Mouse (Mus musculus) CD4-positive, CD25-positive, alpha-beta regulatory T cell, adult 4 months (primary cell): ENCODE data around the gene Ttc28. TPM values are rescaled to one million over a fixed set of nuclear protein-coding genes. Genes with fewer than 3 reads are reported as not detected.
A peak's percentile ranks its signal among the peaks of the same experiment; 100 is the strongest.

Source experiments
- ATAC-seq: one replicate; pipeline ENCODE4 v1.8.0; 2017
- polyA plus RNA-seq, 2 experiments: library from polyadenylated mRNA; unstranded; fragments of 100-300 nt; shearing (Covaris generic); gene quantifications; one replicate each; pipeline ENCODE4 v1.2.1; 2017

Ttc28 gene
- polyA plus RNA-seq, 2 experiments from 2014 or later = 4.1 to 4.4 TPM

DNA sequence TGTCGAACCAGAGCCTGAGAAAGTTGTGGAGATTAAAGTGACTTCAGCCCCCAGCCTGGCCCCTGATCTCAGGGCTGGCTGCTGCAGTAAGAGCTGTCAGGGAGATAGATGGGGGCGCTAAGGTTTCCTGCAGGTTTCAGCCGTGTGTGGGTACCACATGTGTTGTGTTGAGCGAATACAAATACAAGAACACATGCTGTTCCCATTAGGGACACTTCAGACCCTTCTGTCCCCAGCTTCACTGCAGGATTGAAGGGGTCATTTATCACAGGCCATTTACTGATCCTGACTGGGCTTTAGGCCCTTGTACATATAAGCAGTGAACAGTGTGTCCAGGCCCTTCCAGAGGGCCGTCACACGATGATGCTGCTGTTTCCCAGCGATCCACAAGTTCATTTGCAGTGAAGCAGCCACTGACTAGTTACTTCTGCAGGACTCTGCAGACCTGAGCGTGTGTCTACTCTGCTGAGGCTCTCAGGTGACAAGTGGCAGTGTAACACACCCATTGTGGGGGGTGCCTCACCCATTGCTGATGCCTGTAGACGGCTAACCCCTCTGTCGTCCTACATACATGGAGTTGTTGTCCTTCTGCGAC lies 258.7 kb downstream of the Ttc28 start:
- ATAC-seq = no peak

DNA sequence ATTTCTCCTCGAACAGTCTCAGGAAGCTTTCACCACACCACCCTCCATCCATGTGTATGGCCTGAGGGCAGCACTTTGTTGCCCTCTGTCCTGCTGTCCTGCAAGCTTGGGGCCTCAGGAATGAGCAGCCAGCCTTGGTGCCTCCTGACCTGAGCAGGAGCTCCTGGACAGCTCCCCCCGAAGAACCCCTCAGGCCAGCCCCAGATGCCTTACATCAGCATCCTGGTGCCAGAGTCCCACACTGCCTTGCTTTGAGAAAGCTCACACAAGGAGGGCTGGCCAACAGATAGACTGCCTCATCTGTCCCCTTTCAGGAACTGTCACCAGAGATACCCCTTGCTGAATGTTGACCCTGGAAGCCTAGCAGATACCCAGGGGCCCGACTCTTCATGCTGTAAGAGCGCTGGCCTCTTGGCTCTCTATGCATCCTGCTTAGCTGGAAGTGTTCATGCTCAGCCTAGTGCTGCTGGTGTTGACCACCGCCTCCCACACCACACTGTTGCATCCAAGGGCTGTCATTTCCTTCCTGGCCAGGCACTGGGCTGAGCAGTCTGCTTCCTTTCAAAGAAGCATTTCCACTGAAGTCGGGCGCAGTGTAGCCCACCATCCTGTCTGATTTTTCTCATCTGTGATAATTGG lies 259.4 kb downstream of the Ttc28 start:
- no peak for ATAC-seq

DNA sequence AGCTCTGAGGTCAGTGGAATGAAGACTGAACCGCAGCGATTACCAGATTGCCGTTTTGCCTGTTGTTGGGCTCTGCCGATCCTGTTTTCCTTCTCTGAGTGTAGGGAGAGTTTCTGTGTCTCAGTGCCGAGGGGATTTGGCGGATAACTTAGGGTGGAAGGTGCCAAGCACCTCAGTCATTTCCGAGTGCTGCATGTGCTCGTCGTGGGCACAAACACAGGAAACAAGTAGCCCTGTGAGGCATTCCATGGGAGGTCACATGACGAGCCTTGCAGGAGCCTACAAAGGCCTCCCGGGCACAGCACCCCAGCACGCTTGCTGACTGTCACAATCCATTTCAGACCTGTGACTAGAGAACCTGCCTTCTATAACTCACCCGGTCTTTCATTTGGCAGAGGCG lies 260.0 kb downstream of the Ttc28 start:
- no peak for ATAC-seq

DNA sequence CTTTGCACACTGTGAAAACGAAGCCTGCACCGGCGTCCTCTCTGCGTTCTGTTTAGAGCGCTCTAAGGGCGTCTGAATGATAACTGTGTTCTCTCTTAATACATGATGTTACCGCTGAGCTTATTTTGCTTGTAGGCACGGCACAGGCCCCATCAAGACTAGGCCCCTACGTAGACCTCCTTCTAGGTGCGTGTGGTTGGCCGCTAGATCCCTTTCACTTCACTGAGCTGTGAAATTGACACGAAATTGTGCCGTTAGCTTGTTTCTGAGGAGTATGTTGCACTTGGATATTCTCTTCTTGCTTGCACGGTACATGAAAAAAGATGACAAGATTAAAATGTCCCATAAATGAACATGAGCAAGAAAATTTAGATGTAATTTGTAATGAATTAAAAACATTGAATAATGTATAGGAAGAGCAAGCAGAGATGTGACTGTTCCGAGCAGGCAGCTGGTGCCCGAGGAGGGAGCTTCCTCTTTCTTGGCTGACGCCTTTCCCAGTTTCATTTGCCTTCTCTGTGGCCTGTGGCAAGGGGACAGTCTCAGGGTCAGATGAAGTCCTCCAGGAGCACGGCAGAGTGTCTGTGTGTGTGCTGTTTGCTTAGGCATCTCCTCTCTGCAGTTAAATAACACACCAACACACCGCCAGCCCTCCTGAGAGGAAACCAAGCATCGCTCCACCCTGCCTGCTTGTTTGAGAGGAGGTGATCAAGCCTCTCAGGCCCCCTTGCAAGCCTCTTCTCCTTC lies 261.7 kb downstream of the Ttc28 start:
- no peak for ATAC-seq

- no peak for ATAC-seq
Observed at GRCm38 (mm10) chr5:111142837-111143236, 263.2 kb downstream of the Ttc28 start.

GRCm38 (mm10) chr5:111144411-111144810 lies 264.8 kb downstream of the Ttc28 start:
- ATAC-seq = no peak

GRCm38 (mm10) chr5:111150581-111150980 lies 271.0 kb downstream of the Ttc28 start:
- ATAC-seq = peak; percentile 79

DNA sequence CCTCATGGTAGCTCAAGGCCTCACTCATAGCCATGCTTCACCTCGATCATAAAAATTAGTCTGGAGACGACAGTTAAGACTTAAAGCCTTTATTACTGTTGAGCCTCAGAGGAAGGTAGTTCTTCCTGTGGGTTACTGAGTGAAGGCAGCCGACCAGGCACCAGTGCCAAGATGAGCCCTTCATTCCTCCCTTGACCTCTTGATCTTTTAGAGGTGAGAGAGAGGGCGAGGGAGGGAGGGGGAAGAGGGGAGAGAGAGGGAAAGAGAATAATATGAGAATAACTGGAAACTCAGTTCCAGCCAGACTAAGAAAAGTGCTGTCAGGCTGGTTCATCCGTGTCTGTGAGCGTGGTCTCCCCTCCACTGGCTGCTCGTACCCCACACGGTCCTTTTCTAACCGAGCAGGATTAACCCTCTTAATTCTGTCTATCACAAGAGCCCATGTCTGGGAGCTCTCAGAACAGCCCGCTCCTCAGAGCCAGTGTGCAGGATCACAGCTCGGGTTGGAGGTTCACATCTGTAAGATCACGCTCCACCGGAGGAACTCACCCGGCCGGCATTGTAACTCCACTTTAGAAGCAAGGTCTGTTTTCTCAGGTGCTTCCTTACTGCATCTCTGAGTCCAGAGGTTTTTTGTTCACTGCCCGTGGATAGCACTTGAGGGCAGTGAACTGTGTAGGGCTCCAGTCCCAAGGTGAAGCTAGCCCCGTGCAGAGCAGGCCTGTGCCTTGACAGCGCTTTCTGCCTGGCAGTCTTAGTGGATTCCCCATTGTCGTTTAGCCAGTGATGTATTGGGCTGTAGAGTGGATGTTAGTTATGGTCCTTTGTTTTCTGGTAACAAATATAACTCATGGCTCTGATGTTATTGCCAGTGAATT lies 272.5 kb downstream of the Ttc28 start:
- ATAC-seq = no peak

DNA sequence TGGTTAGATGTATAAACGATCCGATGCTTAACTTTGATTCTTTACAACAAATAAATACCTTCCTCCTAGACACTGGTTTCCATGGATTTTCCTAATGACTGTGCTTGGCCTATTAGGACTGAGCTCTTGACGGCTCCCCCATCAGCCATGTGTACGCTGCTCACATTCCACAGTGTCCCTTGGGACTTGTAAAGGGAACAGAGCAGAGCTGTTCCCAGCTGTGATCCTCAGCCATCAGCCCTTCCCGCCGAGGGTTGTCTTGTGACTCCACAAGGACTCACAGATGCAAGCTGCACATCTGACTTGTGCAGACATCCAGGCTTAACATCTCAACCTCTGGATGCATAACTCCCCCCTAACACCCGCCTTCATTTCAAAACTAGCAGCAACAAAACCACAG lies 275.0 kb downstream of the Ttc28 start:
- no peak for ATAC-seq

GRCm38 (mm10) chr5:111155271-111155670 lies 275.7 kb downstream of the Ttc28 start:
- no peak for ATAC-seq

- ATAC-seq = no peak
Observed at GRCm38 (mm10) chr5:111155928-111156327, 276.3 kb downstream of the Ttc28 start.

- no peak for ATAC-seq
Observed at GRCm38 (mm10) chr5:111158266-111158665, 278.7 kb downstream of the Ttc28 start.

- peak; percentile 96 for ATAC-seq
Observed at GRCm38 (mm10) chr5:111159628-111160321, 280.2 kb downstream of the Ttc28 start.

- no peak for ATAC-seq
Observed at GRCm38 (mm10) chr5:111161146-111161930, 281.7 kb downstream of the Ttc28 start.

DNA sequence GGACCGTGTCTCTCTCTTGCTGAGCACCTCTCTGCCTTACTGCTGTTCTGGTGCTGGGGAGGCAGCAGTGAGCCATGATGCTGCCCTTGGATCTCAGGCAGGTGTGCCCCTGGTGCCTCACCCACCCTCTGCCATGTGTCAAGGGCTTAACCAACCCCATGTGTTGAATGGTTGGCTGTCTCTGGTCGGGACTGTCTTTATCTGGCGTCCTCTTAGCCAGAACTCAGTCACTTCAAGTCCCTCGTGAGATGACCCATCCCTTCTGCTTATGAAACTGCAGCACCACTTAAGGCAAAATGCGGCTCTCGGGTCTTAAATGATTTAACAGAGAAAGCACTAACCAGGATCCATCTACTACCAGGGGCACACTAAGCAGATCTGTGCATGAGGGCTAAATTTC lies 283.3 kb downstream of the Ttc28 start:
- ATAC-seq = no peak

DNA sequence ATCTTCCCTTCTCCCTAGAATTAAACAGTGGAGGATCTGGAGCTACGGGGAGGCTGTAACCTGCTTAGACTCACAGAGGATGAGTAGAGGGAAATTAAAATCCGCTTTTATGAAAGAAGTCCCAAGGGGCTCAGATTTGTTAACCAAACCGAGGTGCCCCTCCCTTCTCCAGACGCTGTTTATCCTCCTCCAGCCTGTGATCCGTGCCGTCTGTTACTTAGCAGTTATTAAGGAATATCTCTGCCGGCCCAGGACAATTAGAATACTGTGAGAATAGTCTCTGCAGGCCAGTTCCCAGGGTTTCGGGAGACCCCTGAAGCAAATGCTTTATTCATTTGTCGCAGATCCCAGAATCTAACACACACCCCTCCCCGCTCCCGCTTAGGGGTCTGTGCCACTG lies 283.8 kb downstream of the Ttc28 start:
- ATAC-seq = no peak

DNA sequence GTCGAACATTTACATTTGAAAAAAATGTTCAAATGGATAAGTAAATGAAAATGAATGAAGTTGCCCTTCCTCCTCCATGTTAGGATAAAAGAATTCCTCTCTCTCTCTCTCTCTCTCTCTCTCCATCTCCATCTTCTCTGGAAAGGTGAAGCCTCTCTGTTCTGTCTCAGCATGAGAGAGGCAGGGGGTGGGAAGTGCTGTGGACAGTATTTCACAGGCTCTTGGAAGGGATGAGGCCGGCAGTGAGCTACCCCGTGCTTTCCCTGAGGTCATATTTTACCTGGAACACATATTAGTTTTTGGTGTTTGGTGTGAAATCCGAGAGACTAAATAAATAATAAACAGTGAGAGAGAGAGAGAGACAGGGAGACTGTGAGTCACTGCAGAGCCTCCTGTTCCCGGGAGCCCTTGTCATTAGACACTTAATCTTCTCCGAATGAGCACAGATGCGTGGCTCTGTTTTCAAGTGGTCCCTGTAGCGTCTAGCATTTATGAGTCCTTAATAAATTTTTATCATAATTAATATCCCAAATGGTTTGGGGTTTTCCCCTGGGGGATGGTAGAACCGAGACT lies 284.8 kb downstream of the Ttc28 start:
- no peak for ATAC-seq

GRCm38 (mm10) chr5:111170383-111170782 lies 290.8 kb downstream of the Ttc28 start:
- no peak for ATAC-seq

DNA sequence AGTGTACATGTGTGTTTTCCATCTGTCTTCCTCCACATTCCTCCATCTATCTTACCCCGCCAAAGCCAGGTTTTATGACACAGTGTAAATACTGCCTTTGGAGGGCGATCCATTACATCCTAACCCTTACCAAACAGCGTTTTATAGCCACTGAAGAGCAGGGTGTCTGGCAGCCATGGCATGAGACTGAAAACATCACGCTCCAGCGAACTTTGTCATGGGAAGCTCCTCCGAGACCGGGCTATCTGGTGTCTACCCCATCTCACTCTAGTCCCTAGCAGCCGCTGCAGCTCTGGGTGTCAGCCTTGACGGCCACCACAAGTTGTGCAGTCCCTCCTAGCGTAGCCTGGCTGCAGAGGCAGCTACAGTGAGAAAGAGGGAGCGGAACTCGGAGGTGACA lies 295.8 kb downstream of the Ttc28 start:
- ATAC-seq = no peak

DNA sequence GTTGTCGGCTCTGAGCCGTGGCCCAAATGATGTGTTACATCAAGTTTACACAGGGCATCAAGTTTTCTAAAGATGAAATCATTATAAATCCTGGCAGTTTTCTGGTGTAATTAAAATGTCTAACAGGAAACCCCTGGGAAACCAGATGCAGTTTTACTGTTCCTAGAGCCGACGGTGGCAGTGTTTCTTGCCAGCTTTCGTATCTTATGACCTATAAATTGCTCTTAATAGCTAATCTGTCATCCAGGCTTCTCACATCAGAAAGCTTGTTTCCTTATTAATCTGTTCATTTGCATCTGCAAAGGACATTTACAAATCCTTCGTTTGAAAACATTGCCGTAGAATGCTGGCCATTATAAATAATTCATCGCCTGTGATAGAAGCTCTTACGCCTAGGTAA lies 296.2 kb downstream of the Ttc28 start:
- ATAC-seq = no peak

- peak; percentile 33 for ATAC-seq
Observed at GRCm38 (mm10) chr5:111176441-111176840, 296.8 kb downstream of the Ttc28 start.
